Mouse (Mus musculus): Measurements from ENCODE around the gene Scn1a.

The Scn1a gene

GRCm38 (mm10) chr2:66436286-66436685 lies 4.4 kb downstream of the Scn1a start:
- peaks cover 12% of the 10 kb centered on the region; the same call in 1 of the 2 replicates for H3K27me3 ChIP-seq (ENCODE audit: insufficient read depth, low read length)
- H3K4me3 ChIP-seq (replicated peaks; ENCODE audit: low read length) = no peak overlapping the region
- H3K4me1 ChIP-seq (replicated peaks; ENCODE audit: low read depth, low read length) = peaks cover 16% of the 10 kb centered on the region
- no peak for TF ChIP-seq NANOG (IDR thresholded peaks at IDR 0.05; ENCODE audit: borderline replicate concordance, low read length)
- TF ChIP-seq POU5F1 (IDR thresholded peaks at IDR 0.05; ENCODE audit: borderline replicate concordance, low read length) = no peak
- no peak for TF ChIP-seq CTCF (conservative IDR thresholded peaks at IDR 0.05; ENCODE audit: low read length)
- no peaks in the 10 kb centered on the region for H3K9me3 ChIP-seq (ENCODE audit: low read length)
- H3K36me3 ChIP-seq (ENCODE audit: insufficient read depth, low read length) = no peaks in the 10 kb centered on the region

- Histone ChIP-seq H3K4me3 (replicated peaks; ENCODE audit: low read length) (peak overlapping the region; percentile 50; the same call in 1 of the 2 replicates), H3K4me1 (replicated peaks; ENCODE audit: low read depth, low read length) (peaks cover 16% of the 10 kb centered on the region), H3K27me3 (ENCODE audit: insufficient read depth, low read length) (peaks cover 23% of the 10 kb centered on the region), H3K36me3 (ENCODE audit: insufficient read depth, low read length) (no peaks in the 10 kb centered on the region), H3K9me3 (ENCODE audit: low read length) (no peaks in the 10 kb centered on the region)
- TF ChIP-seq CTCF (conservative IDR thresholded peaks at IDR 0.05; ENCODE audit: low read length) (peak; percentile 60), NANOG (IDR thresholded peaks at IDR 0.05; ENCODE audit: borderline replicate concordance, low read length) (no peak)
Measured at GRCm38 (mm10) chr2:66409740-66410290, 30.8 kb downstream of the Scn1a start.

- Histone ChIP-seq H3K9me3 (ENCODE audit: low read length) (no peaks in the 10 kb centered on the region), H3K4me1 (replicated peaks; ENCODE audit: low read depth, low read length) (peaks cover 16% of the 10 kb centered on the region), H3K4me3 (replicated peaks; ENCODE audit: low read length) (peak overlapping the region; percentile 17; the same call in 1 of the 2 replicates), H3K36me3 (ENCODE audit: insufficient read depth, low read length) (no peaks in the 10 kb centered on the region), H3K27me3 (ENCODE audit: insufficient read depth, low read length) (peaks cover 23% of the 10 kb centered on the region)
- TF ChIP-seq POU5F1 (IDR thresholded peaks at IDR 0.05; ENCODE audit: borderline replicate concordance, low read length) = no peak
- no peak for TF ChIP-seq CTCF (conservative IDR thresholded peaks at IDR 0.05; ENCODE audit: low read length)
- no peak for TF ChIP-seq NANOG (IDR thresholded peaks at IDR 0.05; ENCODE audit: borderline replicate concordance, low read length)
Measured at GRCm38 (mm10) chr2:66408899-66409739, 31.5 kb downstream of the Scn1a start.

DNA sequence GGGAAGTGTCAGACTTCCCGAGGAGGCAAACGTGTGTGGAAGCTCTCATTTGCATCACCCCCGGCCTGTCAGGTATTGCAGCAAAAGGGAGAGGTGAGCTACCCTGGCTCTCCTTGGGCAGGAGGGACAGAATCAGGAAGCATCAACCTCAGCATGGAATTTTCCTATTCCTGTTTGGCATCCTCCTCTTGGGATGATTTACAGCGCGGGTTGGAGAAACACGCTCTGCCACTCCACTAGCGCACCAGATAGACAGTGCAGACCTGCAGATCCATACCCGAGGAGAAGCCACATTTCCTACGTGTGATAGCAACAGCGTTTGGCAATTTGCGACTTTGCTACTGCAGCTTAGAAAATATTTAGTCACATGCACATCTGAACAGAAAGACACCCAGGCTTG lies 32.2 kb downstream of the Scn1a start:
- peaks cover 23% of the 10 kb centered on the region for H3K27me3 ChIP-seq (ENCODE audit: insufficient read depth, low read length)
- 0 out of 2 replicates have a peak overlapping the region, but pooled peaks have one; percentile 17 for H3K4me3 ChIP-seq (replicated peaks; ENCODE audit: low read length)
- no peaks in the 10 kb centered on the region for H3K36me3 ChIP-seq (ENCODE audit: insufficient read depth, low read length)
- H3K4me1 ChIP-seq (replicated peaks; ENCODE audit: low read depth, low read length) = peaks cover 16% of the 10 kb centered on the region
- TF ChIP-seq POU5F1 (IDR thresholded peaks at IDR 0.05; ENCODE audit: borderline replicate concordance, low read length) (no peak), CTCF (conservative IDR thresholded peaks at IDR 0.05; ENCODE audit: low read length) (no peak), NANOG (IDR thresholded peaks at IDR 0.05; ENCODE audit: borderline replicate concordance, low read length) (no peak)
- no peaks in the 10 kb centered on the region for H3K9me3 ChIP-seq (ENCODE audit: low read length)

DNA sequence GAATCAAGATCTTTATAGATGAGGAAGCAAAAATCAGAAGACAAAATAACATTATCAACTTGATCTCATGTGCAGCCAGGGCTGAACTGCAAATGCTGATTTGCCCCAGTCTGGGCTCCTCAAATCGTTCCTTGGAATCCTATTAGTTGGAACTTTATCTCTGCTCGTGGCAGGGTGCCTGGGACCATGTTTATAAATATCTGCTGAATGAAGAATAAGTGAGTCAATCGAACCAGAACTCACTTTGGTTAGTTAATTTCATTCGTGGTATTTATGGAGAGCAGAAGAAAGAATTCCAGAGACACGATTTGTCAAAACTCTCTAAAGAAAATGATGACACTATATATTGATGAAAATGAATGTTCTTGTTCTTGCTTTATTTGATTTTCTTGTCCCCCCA lies 48.1 kb downstream of the Scn1a start:
- H3K36me3 ChIP-seq (ENCODE audit: insufficient read depth, low read length) = no peaks in the 10 kb centered on the region
- H3K9me3 ChIP-seq (ENCODE audit: low read length) = no peaks in the 10 kb centered on the region
- no peak overlapping the region for H3K4me3 ChIP-seq (replicated peaks; ENCODE audit: low read length)
- H3K4me1 ChIP-seq (replicated peaks; ENCODE audit: low read depth, low read length) = no peaks in the 10 kb centered on the region
- H3K27me3 ChIP-seq (ENCODE audit: insufficient read depth, low read length) = no peaks in the 10 kb centered on the region
- TF ChIP-seq CTCF (conservative IDR thresholded peaks at IDR 0.05; ENCODE audit: low read length) (no peak), POU5F1 (IDR thresholded peaks at IDR 0.05; ENCODE audit: borderline replicate concordance, low read length) (no peak), NANOG (IDR thresholded peaks at IDR 0.05; ENCODE audit: borderline replicate concordance, low read length) (no peak)

- Histone ChIP-seq H3K27me3 (ENCODE audit: insufficient read depth, low read length) (no peaks in the 10 kb centered on the region), H3K9me3 (ENCODE audit: low read length) (no peaks in the 10 kb centered on the region), H3K4me3 (replicated peaks; ENCODE audit: low read length) (no peak overlapping the region), H3K36me3 (ENCODE audit: insufficient read depth, low read length) (no peaks in the 10 kb centered on the region), H3K4me1 (replicated peaks; ENCODE audit: low read depth, low read length) (no peaks in the 10 kb centered on the region)
- no peak for TF ChIP-seq CTCF (conservative IDR thresholded peaks at IDR 0.05; ENCODE audit: low read length)
- no peak for TF ChIP-seq NANOG (IDR thresholded peaks at IDR 0.05; ENCODE audit: borderline replicate concordance, low read length)
- no peak for TF ChIP-seq POU5F1 (IDR thresholded peaks at IDR 0.05; ENCODE audit: borderline replicate concordance, low read length)
Measured at GRCm38 (mm10) chr2:66367957-66368356, 72.7 kb downstream of the Scn1a start.

DNA sequence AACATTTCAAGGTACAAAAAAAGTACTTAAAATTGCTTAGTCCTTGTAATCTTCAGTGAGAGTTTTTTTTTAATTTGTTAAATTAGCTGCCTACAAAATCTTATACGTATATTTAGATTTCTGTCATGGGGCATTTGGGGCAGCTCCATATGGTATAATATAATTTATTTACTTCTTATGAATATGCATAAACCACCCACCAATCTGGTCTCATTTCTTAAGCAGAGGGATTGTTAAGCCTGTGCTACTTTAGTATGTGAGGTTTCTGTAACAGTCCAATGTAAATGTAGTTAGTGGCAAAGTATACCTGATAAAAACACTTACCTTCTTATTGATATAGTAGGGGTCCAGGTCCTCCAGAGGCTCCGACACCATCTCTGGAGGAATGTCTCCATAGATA lies 90.0 kb downstream of the Scn1a start:
- TF ChIP-seq POU5F1 (IDR thresholded peaks at IDR 0.05; ENCODE audit: borderline replicate concordance, low read length) (no peak), NANOG (IDR thresholded peaks at IDR 0.05; ENCODE audit: borderline replicate concordance, low read length) (no peak), CTCF (conservative IDR thresholded peaks at IDR 0.05; ENCODE audit: low read length) (no peak)
- Histone ChIP-seq H3K4me1 (replicated peaks; ENCODE audit: low read depth, low read length) (no peaks in the 10 kb centered on the region), H3K36me3 (ENCODE audit: insufficient read depth, low read length) (no peaks in the 10 kb centered on the region), H3K9me3 (ENCODE audit: low read length) (no peaks in the 10 kb centered on the region), H3K27me3 (ENCODE audit: insufficient read depth, low read length) (no peaks in the 10 kb centered on the region), H3K4me3 (replicated peaks; ENCODE audit: low read length) (no peak overlapping the region)

GRCm38 (mm10) chr2:66346622-66347021 lies 94.0 kb downstream of the Scn1a start:
- H3K4me3 ChIP-seq (replicated peaks; ENCODE audit: low read length) = no peak overlapping the region
- TF ChIP-seq CTCF (conservative IDR thresholded peaks at IDR 0.05; ENCODE audit: low read length) (no peak), NANOG (IDR thresholded peaks at IDR 0.05; ENCODE audit: borderline replicate concordance, low read length) (no peak), POU5F1 (IDR thresholded peaks at IDR 0.05; ENCODE audit: borderline replicate concordance, low read length) (no peak)
- H3K9me3 ChIP-seq (ENCODE audit: low read length) = no peaks in the 10 kb centered on the region
- no peaks in the 10 kb centered on the region for H3K4me1 ChIP-seq (replicated peaks; ENCODE audit: low read depth, low read length)
- no peaks in the 10 kb centered on the region for H3K36me3 ChIP-seq (ENCODE audit: insufficient read depth, low read length)
- no peaks in the 10 kb centered on the region for H3K27me3 ChIP-seq (ENCODE audit: insufficient read depth, low read length)

Measured in E14TG2a.4 (cell line).